Mouse (Mus musculus): Measurements from ENCODE around the gene Spats2l. TPM values are rescaled to one million over a fixed set of nuclear protein-coding genes. Genes with fewer than 3 reads are reported as not detected.

Gene Spats2l
- polyA plus RNA-seq, 1 experiment from 2014 or later = 157 TPM

DNA sequence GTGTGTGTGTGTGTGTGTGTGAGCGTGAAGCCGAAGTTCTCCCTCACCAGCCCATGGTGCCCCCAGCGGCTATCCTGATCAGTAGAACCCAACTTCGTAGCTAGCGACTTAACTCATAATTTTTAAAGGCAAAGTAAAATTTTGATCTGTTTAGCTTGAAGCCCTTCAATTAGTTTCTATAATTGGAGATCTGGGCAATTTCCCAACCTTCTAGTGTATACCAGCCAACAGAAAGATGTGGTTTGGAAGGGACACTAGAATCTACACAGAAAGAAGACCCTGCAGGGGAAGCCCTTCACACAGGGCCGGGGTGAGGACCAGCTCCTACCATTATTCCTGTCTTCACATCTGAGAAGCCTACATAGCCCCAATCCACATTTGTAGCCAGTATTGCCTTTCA is 77.9 kb downstream of the Spats2l start:
- ATAC-seq (ENCODE audit: insufficient number of reproducible peaks, low FRiP score, low TSS enrichment, low read depth) = no peak
- Histone ChIP-seq H3K4me3 (replicated peaks) (no peak overlapping the region), H3K9ac (no peak overlapping the region), H3K4me2 (replicated peaks) (no peak overlapping the region), H3K27ac (replicated peaks) (peak overlapping the region; percentile 78), H3K4me1 (peaks cover 22% of the 10 kb centered on the region), H3K27me3 (no peaks in the 10 kb centered on the region), H3K9me3 (replicated peaks) (no peaks in the 10 kb centered on the region), H3K36me3 (peaks cover 13% of the 10 kb centered on the region)
- WGBS = 69% methylated on average over 6 of the region's 6 CpGs

DNA sequence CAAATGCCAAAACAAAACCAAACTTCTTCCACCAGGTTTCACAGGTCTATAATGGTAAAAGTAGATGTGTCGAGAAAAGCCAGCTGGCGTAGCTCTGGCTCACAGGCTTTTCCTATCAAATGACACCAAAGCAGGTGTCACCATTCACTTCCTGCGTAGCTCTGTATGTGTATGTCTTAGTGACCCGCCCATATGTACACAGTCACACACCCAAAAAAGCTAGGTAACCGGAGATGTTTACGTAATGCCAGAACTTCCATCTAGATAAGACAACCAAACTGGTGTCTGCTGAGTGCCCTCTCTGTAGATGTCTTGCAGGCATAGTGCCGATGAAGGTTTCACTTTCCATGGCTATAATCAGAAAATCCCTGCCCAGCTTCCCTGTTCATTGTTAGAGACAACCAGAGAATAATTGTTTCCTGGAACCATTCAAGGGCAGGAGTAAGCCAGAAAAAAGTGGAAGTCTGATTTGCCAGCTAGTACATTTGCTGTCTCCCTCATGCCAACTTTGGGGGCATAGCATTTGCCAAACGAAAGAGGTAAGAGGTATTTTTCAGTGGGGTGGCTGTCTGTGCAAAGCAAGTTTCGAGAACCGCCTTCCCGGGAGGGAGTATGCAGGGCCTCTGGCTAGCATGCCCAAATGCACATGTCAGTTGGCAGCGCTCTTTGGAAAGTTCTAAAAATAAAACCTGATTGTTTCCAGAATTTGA is 78.8 kb downstream of the Spats2l start:
- H3K36me3 ChIP-seq = peaks cover 14% of the 10 kb centered on the region
- no peak overlapping the region for H3K4me3 ChIP-seq (replicated peaks)
- peaks cover 22% of the 10 kb centered on the region for H3K4me1 ChIP-seq
- no peaks in the 10 kb centered on the region for H3K9me3 ChIP-seq (replicated peaks)
- peak overlapping the region; percentile 78 for H3K27ac ChIP-seq (replicated peaks)
- H3K4me2 ChIP-seq (replicated peaks) = peak overlapping the region; percentile 28
- H3K9ac ChIP-seq = no peak overlapping the region
- peak; percentile 75 for ATAC-seq (ENCODE audit: insufficient number of reproducible peaks, low FRiP score, low TSS enrichment, low read depth)
- H3K27me3 ChIP-seq = no peaks in the 10 kb centered on the region
- WGBS = 49% methylated on average over 12 of the region's 12 CpGs

DNA sequence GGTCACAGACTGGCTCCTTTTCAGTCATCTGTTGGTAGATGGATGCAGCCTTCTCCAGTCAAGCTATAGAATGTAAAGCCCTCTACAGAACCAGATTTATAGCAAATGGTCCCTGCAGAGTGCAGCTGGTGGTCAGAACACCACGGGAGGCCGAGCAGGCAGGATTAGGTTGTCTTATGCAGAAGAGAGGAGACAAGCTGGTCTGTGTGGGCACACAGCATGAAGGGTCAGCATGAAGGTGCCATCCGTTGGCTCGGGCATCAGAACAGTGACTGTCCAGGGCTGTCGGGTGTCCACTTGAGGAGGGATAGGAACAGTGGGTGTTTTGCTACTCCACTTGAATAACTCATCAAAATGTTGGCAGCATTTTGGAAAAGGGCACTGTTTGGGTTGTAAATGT is 83.8 kb downstream of the Spats2l start:
- no peaks in the 10 kb centered on the region for H3K27me3 ChIP-seq
- WGBS = 79% methylated on average over 5 of the region's 5 CpGs

DNA sequence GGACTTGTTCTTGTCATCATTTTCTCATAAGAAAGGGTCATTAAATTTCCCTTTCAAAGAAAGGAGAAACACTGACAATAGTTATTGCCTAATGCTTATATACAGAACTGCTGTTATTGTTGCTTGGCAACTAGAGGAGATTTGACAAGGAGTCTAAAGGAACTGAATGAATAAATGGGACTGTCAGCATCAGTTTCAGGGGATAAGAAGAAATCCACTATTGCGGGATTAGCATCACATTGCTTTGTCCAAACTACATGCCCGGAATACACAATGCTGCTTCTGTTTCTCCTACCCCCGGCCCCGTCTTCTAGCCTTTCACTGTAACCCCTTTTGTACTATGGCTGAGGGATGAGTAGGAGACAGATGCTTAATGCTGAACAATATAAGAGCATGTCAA is 88.1 kb downstream of the Spats2l start:
- Histone ChIP-seq H3K4me2 (replicated peaks) (no peak overlapping the region), H3K27me3 (no peaks in the 10 kb centered on the region), H3K4me1 (no peaks in the 10 kb centered on the region), H3K36me3 (no peaks in the 10 kb centered on the region), H3K27ac (replicated peaks) (no peak overlapping the region), H3K4me3 (replicated peaks) (no peak overlapping the region), H3K9me3 (replicated peaks) (no peaks in the 10 kb centered on the region), H3K9ac (no peak overlapping the region)
- WGBS = 51% methylated on average over 4 of the region's 4 CpGs
- no peak for ATAC-seq (ENCODE audit: insufficient number of reproducible peaks, low FRiP score, low TSS enrichment, low read depth)

More for the DNA sequence above, 83.8 kb downstream of the Spats2l start:
- Histone ChIP-seq H3K36me3 (peaks cover 14% of the 10 kb centered on the region), H3K4me1 (peaks cover 2% of the 10 kb centered on the region), H3K4me3 (replicated peaks) (no peak overlapping the region), H3K27ac (replicated peaks) (no peak overlapping the region), H3K9me3 (replicated peaks) (no peaks in the 10 kb centered on the region), H3K4me2 (replicated peaks) (no peak overlapping the region), H3K9ac (no peak overlapping the region)
- no peak for ATAC-seq (ENCODE audit: insufficient number of reproducible peaks, low FRiP score, low TSS enrichment, low read depth)

DNA sequence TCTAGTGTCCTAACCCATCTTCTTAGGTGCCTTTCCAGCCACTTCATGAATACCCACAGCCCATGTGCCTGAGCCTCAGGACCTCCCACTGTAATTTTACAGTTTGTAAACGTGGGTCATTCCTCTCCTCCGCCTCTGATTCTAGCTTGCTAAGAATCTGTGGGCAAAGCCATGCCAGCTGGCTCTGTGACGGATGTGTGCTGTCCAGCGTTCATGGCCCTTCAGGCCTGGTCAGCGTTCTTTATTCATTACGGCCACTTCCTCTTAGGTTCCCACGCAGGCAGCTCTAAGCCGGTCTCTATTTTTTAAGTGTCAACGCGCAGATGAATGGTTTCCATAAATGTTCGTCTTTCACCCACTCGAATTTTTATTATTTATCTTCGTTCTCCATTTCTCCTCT is 94.7 kb downstream of the Spats2l start:
- WGBS = 78% methylated on average over 13 of the region's 13 CpGs
- Histone ChIP-seq H3K9me3 (replicated peaks) (no peaks in the 10 kb centered on the region), H3K36me3 (no peaks in the 10 kb centered on the region), H3K9ac (no peak overlapping the region), H3K4me3 (replicated peaks) (no peak overlapping the region), H3K4me1 (peaks cover 4% of the 10 kb centered on the region; the same call in 1 of the 2 replicates), H3K27me3 (no peaks in the 10 kb centered on the region), H3K4me2 (replicated peaks) (no peak overlapping the region), H3K27ac (replicated peaks) (no peak overlapping the region)
- ATAC-seq (ENCODE audit: insufficient number of reproducible peaks, low FRiP score, low TSS enrichment, low read depth) = no peak

DNA sequence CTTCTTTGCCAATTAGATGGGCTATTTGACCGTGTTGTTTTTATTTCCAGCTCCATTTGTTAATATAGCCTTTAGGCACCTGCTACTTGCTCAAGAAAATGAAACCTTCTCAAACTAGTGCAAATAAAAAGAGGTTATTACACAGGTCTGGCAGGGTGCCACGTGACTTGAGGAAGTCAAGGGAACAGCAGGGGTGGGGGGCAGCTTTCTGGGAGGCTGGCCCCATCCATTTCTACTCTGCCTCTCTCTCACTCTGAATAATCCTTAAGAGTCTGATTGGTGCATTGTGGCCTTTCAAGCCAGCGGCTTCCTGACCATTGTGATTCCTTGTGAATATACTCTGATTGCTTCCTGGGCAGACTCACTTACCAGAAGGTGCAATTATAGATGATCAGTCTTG is 98.0 kb downstream of the Spats2l start:
- peaks cover 11% of the 10 kb centered on the region for H3K4me1 ChIP-seq
- H3K4me3 ChIP-seq (replicated peaks) = no peak overlapping the region
- no peak for ATAC-seq (ENCODE audit: insufficient number of reproducible peaks, low FRiP score, low TSS enrichment, low read depth)
- H3K27ac ChIP-seq (replicated peaks) = no peak overlapping the region
- H3K27me3 ChIP-seq = no peaks in the 10 kb centered on the region
- WGBS = 52% methylated on average over 3 of the region's 3 CpGs
- H3K4me2 ChIP-seq (replicated peaks) = no peak overlapping the region
- no peaks in the 10 kb centered on the region for H3K36me3 ChIP-seq
- H3K9me3 ChIP-seq (replicated peaks) = no peaks in the 10 kb centered on the region
- no peak overlapping the region for H3K9ac ChIP-seq

DNA sequence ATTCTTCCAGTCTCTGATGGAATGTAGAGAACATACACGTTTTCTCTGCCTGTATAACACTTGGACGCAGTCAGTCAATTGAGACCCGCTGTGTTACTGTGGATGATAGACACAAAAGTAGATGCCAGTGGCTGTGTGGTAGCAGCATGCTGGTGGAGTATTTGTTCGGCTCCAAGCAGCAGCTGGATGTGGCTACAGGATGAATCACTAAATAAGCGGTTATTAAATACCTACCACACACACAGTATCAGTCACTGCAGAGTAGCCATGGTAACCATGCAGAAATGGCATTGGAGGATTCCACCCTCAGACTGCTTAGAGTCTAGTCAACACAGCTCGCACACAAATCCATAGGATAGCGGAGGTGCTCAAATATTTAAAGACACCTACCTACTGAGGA is 100.0 kb downstream of the Spats2l start:
- ATAC-seq (ENCODE audit: insufficient number of reproducible peaks, low FRiP score, low TSS enrichment, low read depth) = no peak
- H3K27me3 ChIP-seq = no peaks in the 10 kb centered on the region
- H3K36me3 ChIP-seq = no peaks in the 10 kb centered on the region
- H3K4me2 ChIP-seq (replicated peaks) = no peak overlapping the region
- H3K27ac ChIP-seq (replicated peaks) = no peak overlapping the region
- H3K9ac ChIP-seq = no peak overlapping the region
- H3K4me1 ChIP-seq = peaks cover 11% of the 10 kb centered on the region
- 79% methylated on average over 7 of the region's 7 CpGs for WGBS
- no peak overlapping the region for H3K4me3 ChIP-seq (replicated peaks)
- no peaks in the 10 kb centered on the region for H3K9me3 ChIP-seq (replicated peaks)

DNA sequence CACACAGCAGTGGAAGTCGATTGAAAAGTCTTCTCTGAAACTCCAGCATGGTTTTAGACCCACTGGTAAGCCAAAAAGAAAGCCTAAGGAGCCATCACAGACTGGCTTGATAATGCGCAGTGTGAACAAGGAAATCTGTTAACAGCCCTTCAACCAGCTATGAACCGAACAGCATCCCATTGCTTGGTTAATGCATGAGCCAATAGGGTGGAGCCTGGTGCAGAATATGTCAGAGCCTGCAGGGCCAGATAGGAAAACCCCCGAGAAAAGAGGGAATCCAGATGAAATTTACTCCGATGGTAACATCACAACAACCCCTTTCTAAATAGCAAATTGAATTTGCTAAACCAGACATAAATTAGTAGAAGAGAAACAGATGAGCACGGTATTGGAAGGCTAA is 101.1 kb downstream of the Spats2l start:
- Histone ChIP-seq H3K27ac (replicated peaks) (peak overlapping the region; percentile 68), H3K4me2 (replicated peaks) (no peak overlapping the region), H3K9me3 (replicated peaks) (no peaks in the 10 kb centered on the region), H3K36me3 (no peaks in the 10 kb centered on the region), H3K4me1 (peaks cover 11% of the 10 kb centered on the region), H3K4me3 (replicated peaks) (no peak overlapping the region), H3K27me3 (no peaks in the 10 kb centered on the region), H3K9ac (no peak overlapping the region)
- ATAC-seq (ENCODE audit: insufficient number of reproducible peaks, low FRiP score, low TSS enrichment, low read depth) = no peak
- WGBS = 61% methylated on average over 6 of the region's 6 CpGs

DNA sequence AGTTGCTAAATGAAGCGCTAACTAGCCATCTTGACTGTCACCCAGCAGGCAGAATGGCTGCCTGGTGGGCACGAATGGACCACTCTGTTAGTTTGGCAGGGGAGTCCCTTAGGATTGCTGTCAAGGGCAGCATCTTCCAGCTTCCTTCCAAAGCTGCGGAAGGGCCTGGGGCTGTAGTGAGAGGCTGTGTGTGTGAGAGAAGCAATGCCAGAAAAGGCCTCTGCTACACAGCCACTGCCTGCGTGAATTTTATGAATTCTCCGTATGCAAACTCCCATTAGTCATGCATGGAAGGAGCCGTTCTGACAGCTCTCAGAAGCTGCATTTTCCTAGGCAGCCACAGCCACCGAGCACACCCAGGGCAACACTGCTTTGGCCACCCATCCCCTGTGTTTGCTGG is 101.5 kb downstream of the Spats2l start:
- H3K9me3 ChIP-seq (replicated peaks) = no peaks in the 10 kb centered on the region
- ATAC-seq (ENCODE audit: insufficient number of reproducible peaks, low FRiP score, low TSS enrichment, low read depth) = 0 out of 2 replicates have a peak, but pooled peaks have one; percentile 24
- WGBS = 36% methylated on average over 7 of the region's 7 CpGs
- H3K4me2 ChIP-seq (replicated peaks) = no peak overlapping the region
- peaks cover 11% of the 10 kb centered on the region for H3K4me1 ChIP-seq
- no peaks in the 10 kb centered on the region for H3K27me3 ChIP-seq
- no peak overlapping the region for H3K4me3 ChIP-seq (replicated peaks)
- H3K9ac ChIP-seq = no peak overlapping the region
- no peaks in the 10 kb centered on the region for H3K36me3 ChIP-seq
- H3K27ac ChIP-seq (replicated peaks) = peak overlapping the region; percentile 68

DNA sequence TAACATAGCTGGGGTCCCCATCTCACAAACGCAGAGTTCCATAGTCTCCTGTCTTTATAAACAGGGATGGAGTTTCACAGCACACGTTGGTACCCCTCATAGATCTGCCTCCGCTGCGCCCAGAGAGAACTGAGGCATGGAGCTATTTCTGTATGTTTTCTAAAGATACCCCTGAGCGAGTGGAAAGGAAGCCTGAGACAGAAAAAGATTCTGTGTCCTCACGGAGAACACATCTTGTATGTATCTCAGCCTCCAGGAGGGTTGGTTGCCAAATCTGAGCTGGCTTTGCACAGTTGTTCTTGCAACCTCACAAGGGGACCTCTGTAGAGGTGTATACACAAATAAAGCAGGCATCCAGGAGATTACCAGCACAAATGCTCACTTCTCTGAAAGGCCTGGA is 105.0 kb downstream of the Spats2l start:
- H3K9ac ChIP-seq = no peak overlapping the region
- ATAC-seq (ENCODE audit: insufficient number of reproducible peaks, low FRiP score, low TSS enrichment, low read depth) = no peak
- no peak overlapping the region for H3K4me2 ChIP-seq (replicated peaks)
- H3K27ac ChIP-seq (replicated peaks) = no peak overlapping the region
- 88% methylated on average over 6 of the region's 6 CpGs for WGBS
- no peaks in the 10 kb centered on the region for H3K9me3 ChIP-seq (replicated peaks)
- peaks cover 7% of the 10 kb centered on the region for H3K4me1 ChIP-seq
- no peak overlapping the region for H3K4me3 ChIP-seq (replicated peaks)
- no peaks in the 10 kb centered on the region for H3K27me3 ChIP-seq
- peaks cover 16% of the 10 kb centered on the region for H3K36me3 ChIP-seq

DNA sequence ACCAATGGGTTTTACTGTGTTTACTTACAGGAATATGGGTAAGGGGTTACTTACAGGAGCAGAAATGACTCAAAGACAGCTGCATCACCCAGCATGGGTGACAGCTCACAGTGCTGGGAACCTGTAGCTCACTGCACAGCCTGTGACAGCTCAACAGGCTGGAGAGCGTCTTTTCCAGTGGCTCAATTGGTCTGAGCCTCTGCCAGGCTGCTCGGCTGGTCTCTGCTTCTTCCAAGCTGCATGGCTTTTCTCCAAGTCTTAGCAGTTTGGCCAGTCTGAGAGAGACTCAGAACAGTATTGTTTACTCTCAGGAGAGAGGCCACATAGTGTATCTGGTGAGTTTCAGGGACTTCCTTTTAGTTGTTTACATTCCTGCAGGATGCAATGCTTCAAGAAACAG is 110.9 kb downstream of the Spats2l start:
- Histone ChIP-seq H3K9ac (no peak overlapping the region), H3K4me1 (0 out of 2 replicates have a peak, but pooled peaks cover 2% of the 10 kb centered on the region), H3K4me2 (replicated peaks) (no peak overlapping the region), H3K27ac (replicated peaks) (no peak overlapping the region), H3K36me3 (peaks cover 32% of the 10 kb centered on the region), H3K27me3 (no peaks in the 10 kb centered on the region), H3K9me3 (replicated peaks) (no peaks in the 10 kb centered on the region), H3K4me3 (replicated peaks) (no peak overlapping the region)
- ATAC-seq (ENCODE audit: insufficient number of reproducible peaks, low FRiP score, low TSS enrichment, low read depth) = no peak
- 53% methylated on average over 2 of the region's 2 CpGs for WGBS

DNA sequence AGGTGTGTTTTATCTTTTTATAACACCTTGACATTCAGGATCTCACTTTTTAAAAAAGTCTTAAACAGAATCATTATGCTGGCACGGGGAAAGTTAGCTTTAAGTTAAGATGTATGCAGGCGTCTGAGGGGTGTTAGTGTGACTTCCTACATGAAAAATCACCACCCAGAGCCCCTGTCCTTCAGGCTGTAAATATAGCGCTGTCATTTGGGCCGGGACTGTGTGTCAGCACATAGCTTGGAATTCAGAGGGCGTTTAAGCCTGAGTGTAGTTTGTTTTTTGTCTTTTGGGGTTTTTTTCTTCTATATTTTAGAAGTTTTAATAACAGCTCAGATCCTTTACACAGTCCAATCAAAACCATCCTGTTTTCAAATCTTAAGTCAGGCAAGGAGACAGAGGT is 115.8 kb downstream of the Spats2l start:
- Histone ChIP-seq H3K4me3 (replicated peaks) (no peak overlapping the region), H3K9me3 (replicated peaks) (no peaks in the 10 kb centered on the region), H3K4me1 (peaks cover 9% of the 10 kb centered on the region; the same call in 1 of the 2 replicates), H3K4me2 (replicated peaks) (no peak overlapping the region), H3K9ac (no peak overlapping the region), H3K36me3 (peaks cover 12% of the 10 kb centered on the region), H3K27ac (replicated peaks) (0 out of 2 replicates have a peak overlapping the region, but pooled peaks have one; percentile 28), H3K27me3 (no peaks in the 10 kb centered on the region)
- no peak for ATAC-seq (ENCODE audit: insufficient number of reproducible peaks, low FRiP score, low TSS enrichment, low read depth)
- WGBS = 54% methylated on average over 5 of the region's 5 CpGs

Data from embryonic facial prominence, embryonic 15.5 days (tissue).